In genomic region chr9:83549866-83550265, GRCm38 (mm10) we compare ENCODE assay signal across 14 mouse cellular contexts. TPM values are rescaled to one million over a fixed set of nuclear protein-coding genes. Genes with fewer than 3 reads are reported as not detected.
DNase-seq lines count a peak whose midpoint lies in the region; ATAC-seq and TF ChIP-seq lines count a peak whose summit lies in the region.
"Had no signal": no experiment of that assay in that cellular context is flagged by ENCODE, and none has a peak within 500 bp of the region (broad histone marks: within the 10 kb centered on the region; RNA-seq: fewer than 3 reads in every experiment).

No protein-coding gene starts in this region.

- TF ChIP-seq POLR2A in lung, adult 2 months (IDR thresholded peaks at IDR 0.05; ENCODE audit: borderline replicate concordance, extremely low read depth, low read depth, low read length), result no peak

- H3K27me3 ChIP-seq in embryonic facial prominence, embryonic 13.5 days, result 0 out of 2 replicates have a peak, but pooled peaks cover 3% of the 10 kb centered on the region
- H3K27me3 ChIP-seq in embryonic facial prominence, embryonic 10.5 days (replicated peaks; ENCODE audit: low read depth, poor library complexity, severe bottlenecking), result peaks cover 34% of the 10 kb centered on the region
- no peaks in the 10 kb centered on the region for H3K27me3 ChIP-seq in lung, embryonic 14.5 days (ENCODE audit: insufficient read depth, low read length)

- TF ChIP-seq CTCF in lung, embryonic 14.5 days (IDR thresholded peaks at IDR 0.05; ENCODE audit: low read depth), result no peak
- TF ChIP-seq CTCF in lung, adult 2 months (IDR thresholded peaks at IDR 0.05; ENCODE audit: insufficient read depth, low read length), result no peak

- 73% methylated on average over 6 of the region's 6 CpGs for WGBS in embryonic facial prominence, embryonic 13.5 days
- 88% methylated on average over 6 of the region's 6 CpGs for WGBS in embryonic facial prominence, embryonic 10.5 days
- 66% methylated on average over 6 of the region's 6 CpGs for WGBS in lung, embryonic 14.5 days
- 82% methylated on average over 6 of the region's 6 CpGs for WGBS in lung, adult 2 months

- H3K36me3 ChIP-seq in embryonic facial prominence, embryonic 13.5 days, result no peaks in the 10 kb centered on the region
- no peaks in the 10 kb centered on the region for H3K36me3 ChIP-seq in embryonic facial prominence, embryonic 10.5 days (replicated peaks)
- H3K36me3 ChIP-seq in lung, embryonic 14.5 days (ENCODE audit: insufficient read depth), result no peaks in the 10 kb centered on the region
- H3K36me3 ChIP-seq: heart, embryonic 10.5 days; hindbrain, embryonic 10.5 days had no signal

- H3K4me1 ChIP-seq in embryonic facial prominence, embryonic 13.5 days, result peaks cover 20% of the 10 kb centered on the region; the same call in 1 of the 2 replicates
- H3K4me1 ChIP-seq in embryonic facial prominence, embryonic 10.5 days, result peaks cover 28% of the 10 kb centered on the region
- no peaks in the 10 kb centered on the region for H3K4me1 ChIP-seq in lung, embryonic 14.5 days (ENCODE audit: insufficient read depth)
- H3K4me1 ChIP-seq in lung, adult 2 months (ENCODE audit: control insufficient read depth, insufficient read depth, low read length), result no peaks in the 10 kb centered on the region

- no peak overlapping the region for H3K9ac ChIP-seq in embryonic facial prominence, embryonic 13.5 days
- H3K9ac ChIP-seq in lung, embryonic 14.5 days, result no peak overlapping the region; the same call in 1 of the 2 replicates

- no peaks in the 10 kb centered on the region for H3K9me3 ChIP-seq in embryonic facial prominence, embryonic 13.5 days
- H3K9me3 ChIP-seq in embryonic facial prominence, embryonic 10.5 days, result no peaks in the 10 kb centered on the region
- H3K9me3 ChIP-seq in lung, embryonic 14.5 days (ENCODE audit: low read depth, low read length), result no peaks in the 10 kb centered on the region
- H3K9me3 ChIP-seq: heart, embryonic 10.5 days; hindbrain, embryonic 10.5 days had no signal

- ATAC-seq in embryonic facial prominence, embryonic 13.5 days (ENCODE audit: insufficient number of reproducible peaks, insufficient read depth, low FRiP score, low TSS enrichment, low read depth), result no peak
- ATAC-seq in lung, embryonic 14.5 days (ENCODE audit: insufficient read depth), result no peak

- H3K27ac ChIP-seq in embryonic facial prominence, embryonic 13.5 days, result no peak overlapping the region
- H3K27ac ChIP-seq in embryonic facial prominence, embryonic 10.5 days (replicated peaks), result no peak overlapping the region
- H3K27ac ChIP-seq in lung, embryonic 14.5 days (ENCODE audit: low read depth), result no peak overlapping the region
- H3K27ac ChIP-seq: heart, embryonic 10.5 days; hindbrain, embryonic 10.5 days had no signal

- H3K4me3 ChIP-seq in embryonic facial prominence, embryonic 13.5 days, result no peak overlapping the region
- no peak overlapping the region for H3K4me3 ChIP-seq in embryonic facial prominence, embryonic 10.5 days
- H3K4me3 ChIP-seq in lung, embryonic 14.5 days (ENCODE audit: low read depth, low read length), result peak overlapping the region; percentile 67
- H3K4me3 ChIP-seq in lung, adult 2 months (replicated peaks; ENCODE audit: extremely low read depth, low read depth, low read length), result no peak overlapping the region
- H3K4me3 ChIP-seq: erythroblast, embryonic 14.5 days; heart, embryonic 10.5 days; hindbrain, embryonic 10.5 days had no signal

- DNase-seq in embryonic facial prominence, embryonic 10.5 days (ENCODE audit: low spot score), result no peak
- no peak for DNase-seq in lung, embryonic 14.5 days
- DNase-seq in lung, adult 2 months, result no peak
- peak; percentile 59 for DNase-seq in CD4-positive helper T cell, adult 2 months (ENCODE audit: low read depth, low spot score)
- peak; percentile 67 for DNase-seq in naive thymus-derived CD4-positive, alpha-beta T cell, adult 2 months (ENCODE audit: low read depth)
- no peak for DNase-seq in left cerebral cortex, adult 11 months (ENCODE audit: low spot score)
- no peak for DNase-seq in layer of hippocampus, postnatal 25 days (ENCODE audit: extremely low spot score in 1 of 2, low spot score in 1 of 2)
- DNase-seq: cerebellum, postnatal 14 days; kidney, adult 11 months; kidney, postnatal 14 days had no signal

- H3K4me2 ChIP-seq in embryonic facial prominence, embryonic 13.5 days, result peak overlapping the region; percentile 16
- peak overlapping the region; percentile 76 for H3K4me2 ChIP-seq in lung, embryonic 14.5 days

RNA-seq across cellular contexts. Expression of gene Sh3bgrl2, which starts 1.7 kb away (rescaled TPM):
- polyA plus RNA-seq in embryonic facial prominence, embryonic 13.5 days (2015; fragmentation: Nextera tagmentation; extraction: Ambion mirVana), result 14.5 TPM in 2 replicates
- polyA plus RNA-seq in embryonic facial prominence, embryonic 10.5 days (2016; fragmentation: Nextera tagmentation; extraction: Ambion mirVana), result 12.7 and 15.3 TPM in 2 replicates
- polyA plus RNA-seq in lung, embryonic 14.5 days (2014; fragmentation: Nextera tagmentation; extraction: Ambion mirVana), result 56.7 and 59.4 TPM in 2 replicates
- polyA plus RNA-seq in lung, adult 2 months (2012; rRNA removed), result 4.5 and 7.3 TPM in 2 replicates
- total RNA-seq in layer of hippocampus, postnatal 25 days (2021), result 10 to 100 TPM; 27.6 to 28.6 TPM

Comparison
In these comparisons a context has a peak if more than half of its experiments do, and no peak if none do; other contexts are left out.
1. DNase-seq: peak in CD4-positive helper T cell, adult 2 months (single experiment) and naive thymus-derived CD4-positive, alpha-beta T cell, adult 2 months (single experiment); none in embryonic facial prominence, embryonic 10.5 days (single experiment), lung, embryonic 14.5 days (single experiment), lung, adult 2 months (single experiment), left cerebral cortex, adult 11 months (single experiment) and layer of hippocampus, postnatal 25 days (0 of 2).